Mouse (Mus musculus) embryonic facial prominence, embryonic 14.5 days (tissue): ENCODE results near the gene Olfr1089. TPM values are rescaled to one million over a fixed set of nuclear protein-coding genes. Genes with fewer than 3 reads are reported as not detected.

ENCODE experiments used
- ATAC-seq: fragments of 200-750 bp; cut with Nextera tagmentation; 2 replicates; pipeline ENCODE4 v1.8.0; 2017; ENCODE audit warnings: low read depth, moderate number of reproducible peaks, moderate TSS enrichment
- DNase-seq: peaks from one replicate; pipeline ENCODE4 v3.0.0-alpha.2; 2015; ENCODE audit warnings: low spot score
- H3K27ac ChIP-seq: fragments of 300-500 bp; sonication (generic); replicated peaks from 2 replicates; pipeline ENCODE4 v1.5.1; 2014; ENCODE audit warnings: low read depth, mild to moderate bottlenecking, low read length, moderate library complexity
- H3K27me3 ChIP-seq: fragments of 300-500 bp; sonication (generic); replicated peaks from 2 replicates; pipeline ENCODE4 v1.6.1; 2014; ENCODE audit warnings: low read length; ENCODE audit not compliant: control insufficient read depth, insufficient read depth
- H3K36me3 ChIP-seq: fragments of 300-500 bp; sonication (generic); 2 replicates; pipeline ENCODE4 v1.6.1; 2014; ENCODE audit warnings: low read length, mixed read lengths; ENCODE audit not compliant: control insufficient read depth, insufficient read depth
- H3K4me1 ChIP-seq: fragments of 300-500 bp; sonication (generic); 2 replicates; pipeline ENCODE4 v1.6.1; 2014; ENCODE audit warnings: antibody characterized with exemption, low read length; ENCODE audit not compliant: control insufficient read depth, insufficient read depth
- H3K4me2 ChIP-seq: fragments of 300-500 bp; sonication (generic); 2 replicates; pipeline ENCODE4 v1.6.1; 2014; ENCODE audit warnings: low read depth, mild to moderate bottlenecking, low read length, moderate library complexity, mixed read lengths
- H3K4me3 ChIP-seq: fragments of 300-500 bp; sonication (generic); 2 replicates; pipeline ENCODE4 v1.5.1; 2014; ENCODE audit warnings: low read depth, mild to moderate bottlenecking, low read length
- H3K9ac ChIP-seq: fragments of 300-500 bp; sonication (generic); 2 replicates; pipeline ENCODE4 v1.6.1; 2014; ENCODE audit warnings: low read depth, mild to moderate bottlenecking, low read length, moderate library complexity, mixed read lengths
- H3K9me3 ChIP-seq: fragments of 300-500 bp; sonication (generic); 2 replicates; pipeline ENCODE4 v1.6.1; 2016; ENCODE audit warnings: low read length; ENCODE audit not compliant: control insufficient read depth
- WGBS: fragments of 180-500 bp; shearing (Covaris S2); extraction: QIAGEN DNeasy Blood & Tissue Kit; methylation state at CpG from one replicate; pipeline ENCODE4 v1.1.7; 2014; 5-methylcytosine and 5-hydroxymethylcytosine counted together
- polyA plus RNA-seq: library from polyadenylated mRNA; unstranded; fragments of >200 nt; fragmentation: Nextera tagmentation; extraction: Ambion mirVana; gene quantifications from 2 replicates; pipeline ENCODE4 v1.2.1, GENCODE M21; 2014

The Olfr1089 gene
- polyA plus RNA-seq = not detected in 2 replicates

DNA sequence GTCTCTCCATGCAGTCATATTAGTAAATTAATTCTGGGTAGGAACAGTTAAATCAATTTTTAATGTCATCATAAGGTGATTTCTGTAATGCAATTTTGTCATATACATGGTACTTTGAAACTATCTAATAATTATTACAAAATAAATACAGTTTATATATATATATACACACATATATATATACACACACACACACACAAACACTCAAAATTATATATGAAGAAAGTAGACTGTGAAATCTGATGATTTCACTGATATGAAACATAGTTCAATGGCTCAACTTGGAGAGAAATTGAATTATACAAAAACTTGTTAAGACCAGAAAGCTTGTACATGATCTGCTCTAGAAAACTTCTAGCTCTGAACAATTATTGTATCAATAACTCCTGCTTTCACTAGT, at the start of gene Olfr1089:
Olfr1089 (minus strand) TSS at position 101 of the 400 bp plus-strand sequence.
- H3K9ac ChIP-seq = no peak within 1 kb of the TSS
- H3K27me3 ChIP-seq = no peaks in the 10 kb centered on the region
- no peak for DNase-seq
- H3K36me3 ChIP-seq = no peaks in the 10 kb centered on the region
- no peak for ATAC-seq
- H3K9me3 ChIP-seq = no peaks in the 10 kb centered on the region
- H3K4me1 ChIP-seq = no peaks in the 10 kb centered on the region
- no peak within 1 kb of the TSS for H3K27ac ChIP-seq
- H3K4me2 ChIP-seq = no peak within 1 kb of the TSS
- H3K4me3 ChIP-seq = no peak within 1 kb of the TSS

DNA sequence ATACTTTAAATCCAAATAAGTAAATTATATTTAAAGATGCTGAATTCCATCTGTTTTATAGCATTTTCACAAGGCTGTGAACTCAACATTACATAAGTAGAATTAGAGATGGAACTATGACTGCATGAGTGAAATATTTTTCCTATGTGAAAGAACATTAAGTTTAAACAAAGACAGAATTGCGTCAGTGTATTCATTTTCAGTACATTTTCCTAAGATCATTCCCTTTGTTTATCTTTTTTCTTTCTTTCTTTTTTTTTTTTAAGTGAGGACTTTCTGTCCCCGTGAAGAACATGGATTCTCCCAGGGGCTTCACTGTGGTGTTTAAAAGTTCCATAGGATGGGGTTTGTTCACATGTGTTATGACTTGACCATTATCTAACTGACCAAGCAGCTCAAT, 48.7 kb upstream of the Olfr1089 start, which contains the start of gene Olfr1093:
Olfr1093 (plus strand) TSS at position 301 of the 400 bp plus-strand sequence.
- Histone ChIP-seq H3K9me3 (no peaks in the 10 kb centered on the region), H3K27me3 (no peaks in the 10 kb centered on the region), H3K9ac (no peak within 1 kb of the TSS), H3K27ac (no peak within 1 kb of the TSS), H3K4me3 (no peak within 1 kb of the TSS), H3K36me3 (no peaks in the 10 kb centered on the region), H3K4me2 (no peak within 1 kb of the TSS), H3K4me1 (no peaks in the 10 kb centered on the region)
- ATAC-seq (no peak), DNase-seq (no peak)
- 77% methylated on average over 2 of the region's 2 CpGs for WGBS

DNA sequence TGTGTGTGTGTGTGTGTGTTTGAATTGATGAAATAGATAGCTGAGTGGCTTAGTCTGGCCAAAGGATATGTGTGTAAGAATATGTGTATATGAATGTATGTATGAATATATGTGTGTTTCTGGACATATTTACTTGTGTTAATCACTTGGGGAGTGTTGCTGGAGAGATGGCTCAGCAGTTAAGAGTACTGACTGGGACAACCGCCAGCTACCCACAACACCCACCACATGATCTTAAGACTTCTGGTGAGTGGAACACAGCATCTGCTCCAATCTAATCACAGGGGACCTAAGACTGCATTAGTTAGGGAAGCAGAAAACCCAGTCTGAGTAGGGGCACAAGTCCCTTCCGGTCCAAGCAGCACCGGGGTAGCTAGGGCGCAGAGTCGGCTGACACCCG, 27.5 kb upstream of the Olfr1089 start:
- H3K4me2 ChIP-seq = no peak overlapping the region
- no peaks in the 10 kb centered on the region for H3K9me3 ChIP-seq
- ATAC-seq (no peak), DNase-seq (no peak)
- no peaks in the 10 kb centered on the region for H3K27me3 ChIP-seq
- H3K9ac ChIP-seq = no peak overlapping the region
- no peaks in the 10 kb centered on the region for H3K4me1 ChIP-seq
- no peak overlapping the region for H3K27ac ChIP-seq
- 95% methylated on average over 6 of the region's 6 CpGs for WGBS
- H3K36me3 ChIP-seq = no peaks in the 10 kb centered on the region
- H3K4me3 ChIP-seq = no peak overlapping the region

DNA sequence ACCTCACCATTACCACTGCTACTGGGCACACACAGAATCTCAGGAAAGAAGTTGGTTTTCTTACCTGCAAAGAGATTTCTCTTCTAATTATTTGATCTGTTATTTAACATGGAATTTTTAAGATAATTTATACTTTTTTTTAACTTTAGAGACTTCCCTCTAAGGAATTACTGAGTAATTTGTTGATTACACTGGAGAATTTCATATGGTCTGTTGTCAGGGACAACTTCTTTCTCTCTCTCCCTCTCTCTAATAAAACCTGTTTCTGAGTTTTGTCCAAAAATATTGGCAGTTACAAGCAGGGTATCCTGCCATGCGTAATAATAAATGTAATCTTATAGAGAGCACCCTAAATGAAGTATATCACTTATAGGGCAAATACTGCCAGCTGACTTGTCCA, 25.4 kb upstream of the Olfr1089 start, which contains the start of gene Olfr1090:
Olfr1090 (minus strand) TSS at position 101 of the 400 bp plus-strand sequence.
- no peak within 1 kb of the TSS for H3K4me2 ChIP-seq
- no peaks in the 10 kb centered on the region for H3K36me3 ChIP-seq
- H3K4me3 ChIP-seq = no peak within 1 kb of the TSS
- no peaks in the 10 kb centered on the region for H3K27me3 ChIP-seq
- no peak within 1 kb of the TSS for H3K9ac ChIP-seq
- no peak for DNase-seq
- no peaks in the 10 kb centered on the region for H3K4me1 ChIP-seq
- ATAC-seq = no peak
- H3K9me3 ChIP-seq = no peaks in the 10 kb centered on the region
- H3K27ac ChIP-seq = no peak within 1 kb of the TSS
- 89% methylated on average over 1 of the region's 1 CpGs for WGBS

DNA sequence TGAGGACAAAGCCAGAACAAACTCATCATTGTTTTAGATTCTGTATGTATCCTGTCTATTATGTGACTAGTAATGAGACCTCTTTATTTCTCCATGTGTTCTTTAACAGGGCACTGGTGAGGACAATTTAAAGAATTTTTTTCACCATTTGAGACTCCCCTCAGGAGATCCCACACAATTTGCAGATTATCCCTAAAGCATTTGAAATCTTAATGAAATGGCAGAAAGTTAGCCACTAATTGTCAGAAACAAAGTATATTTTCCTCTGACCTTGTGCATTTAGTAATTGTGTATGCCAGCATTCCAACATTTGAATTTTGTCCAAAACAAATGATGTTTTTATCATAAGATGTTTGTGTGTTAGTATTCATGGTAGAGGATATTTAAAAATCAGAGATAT, 35.2 kb downstream of the Olfr1089 start, which contains the start of gene Olfr1087:
Olfr1087 (minus strand) TSS at position 101 of the 400 bp plus-strand sequence.
- Histone ChIP-seq H3K9ac (no peak within 1 kb of the TSS), H3K27me3 (no peaks in the 10 kb centered on the region), H3K9me3 (no peaks in the 10 kb centered on the region), H3K4me3 (no peak within 1 kb of the TSS), H3K4me1 (no peaks in the 10 kb centered on the region), H3K4me2 (no peak within 1 kb of the TSS), H3K27ac (no peak within 1 kb of the TSS), H3K36me3 (no peaks in the 10 kb centered on the region)
- DNase-seq = no peak
- no peak for ATAC-seq

Other genes starting within 250 kb of the Olfr1089 start
- gene Olfr228, start 246.3 kb downstream of the Olfr1089 start, polyA plus RNA-seq = 0.13 TPM in 1 of 2 replicates, not detected in the other
- gene Olfr1076, start 225.2 kb downstream of the Olfr1089 start, polyA plus RNA-seq = not detected in 2 replicates
- not detected in 2 replicates for gene Olfr1079, start 191.2 kb downstream of the Olfr1089 start, polyA plus RNA-seq
- not detected in 2 replicates for gene Olfr1080, start 175.5 kb downstream of the Olfr1089 start, polyA plus RNA-seq
- gene Olfr1082, start 134.7 kb downstream of the Olfr1089 start, polyA plus RNA-seq = not detected in 2 replicates
- gene Olfr1084, start 94.0 kb downstream of the Olfr1089 start, polyA plus RNA-seq = not detected in 2 replicates
- gene Olfr1085, start 71.7 kb downstream of the Olfr1089 start, polyA plus RNA-seq = not detected in 2 replicates
- gene Olfr1086, start 53.6 kb downstream of the Olfr1089 start, polyA plus RNA-seq = not detected in 2 replicates
- gene Olfr1087, start 35.3 kb downstream of the Olfr1089 start, polyA plus RNA-seq = not detected in 2 replicates
- not detected in 2 replicates for gene Olfr1090, start 25.3 kb upstream of the Olfr1089 start, polyA plus RNA-seq
- not detected in 2 replicates for gene Olfr1093, start 48.8 kb upstream of the Olfr1089 start, polyA plus RNA-seq
- not detected in 2 replicates for gene Olfr141, start 76.3 kb upstream of the Olfr1089 start, polyA plus RNA-seq
- gene Olfr1094, start 91.0 kb upstream of the Olfr1089 start, polyA plus RNA-seq = not detected in 2 replicates
- gene Olfr1095, start 118.0 kb upstream of the Olfr1089 start, polyA plus RNA-seq = not detected in 2 replicates
- not detected in 2 replicates for gene Gm13723, start 141.1 kb upstream of the Olfr1089 start, polyA plus RNA-seq
- 0.05 TPM in 1 of 2 replicates, not detected in the other for gene Olfr1097, start 158.5 kb upstream of the Olfr1089 start, polyA plus RNA-seq
- 0.06 TPM in 1 of 2 replicates, not detected in the other for gene Olfr1098, start 190.8 kb upstream of the Olfr1089 start, polyA plus RNA-seq
- not detected in 2 replicates for gene Olfr1099, start 227.0 kb upstream of the Olfr1089 start, polyA plus RNA-seq
- not detected in 2 replicates for gene Olfr1100, start 246.3 kb upstream of the Olfr1089 start, polyA plus RNA-seq